Mouse (Mus musculus) lung, postnatal 25 days (tissue): ENCODE measurements at regions not wholly inside any gene's neighbourhood (a gene's known extent, or its start where the extent isn't known, plus 50 kb on each side); places are given as distances from the start of the nearest gene placed in this dataset.

Experiments used
- DNase-seq: peaks from one replicate; pipeline ENCODE4 v3.0.0; 2022; ENCODE audit warnings: low spot score

GRCm38 (mm10) chr11:79881812-79882211 is 80.4 kb downstream of the Utp6 start:
- no peak for DNase-seq

GRCm38 (mm10) chr11:79878091-79878490 is 84.1 kb downstream of the Utp6 start:
- peak; percentile 77 for DNase-seq

DNA sequence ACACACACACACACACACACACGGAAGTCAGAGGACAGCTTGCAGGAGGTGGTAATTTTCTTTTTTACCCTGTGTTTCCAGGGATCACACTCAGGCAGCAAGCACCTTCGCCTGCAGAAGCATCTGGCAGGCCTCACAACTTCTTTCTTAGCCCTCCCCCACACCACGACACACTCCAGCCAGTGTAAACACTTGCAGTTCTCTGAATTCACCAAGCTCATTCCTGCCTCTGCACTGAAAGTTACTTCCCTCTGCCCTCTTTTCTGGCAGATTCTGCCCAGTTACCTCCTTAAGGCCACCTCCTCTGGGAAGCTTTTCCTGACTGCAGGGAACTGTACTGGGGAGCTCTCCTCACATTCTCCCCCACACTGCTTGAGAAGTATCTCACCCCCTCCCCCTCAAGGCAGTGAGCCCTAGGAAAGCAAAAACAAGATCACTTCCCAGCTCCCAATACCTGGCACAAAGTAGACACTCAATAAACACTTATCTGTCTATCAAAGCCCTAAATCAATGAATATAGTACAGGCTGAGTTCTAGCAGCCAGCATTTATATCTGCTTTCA is 84.9 kb downstream of the Utp6 start:
- peak; percentile 79 for DNase-seq

DNA sequence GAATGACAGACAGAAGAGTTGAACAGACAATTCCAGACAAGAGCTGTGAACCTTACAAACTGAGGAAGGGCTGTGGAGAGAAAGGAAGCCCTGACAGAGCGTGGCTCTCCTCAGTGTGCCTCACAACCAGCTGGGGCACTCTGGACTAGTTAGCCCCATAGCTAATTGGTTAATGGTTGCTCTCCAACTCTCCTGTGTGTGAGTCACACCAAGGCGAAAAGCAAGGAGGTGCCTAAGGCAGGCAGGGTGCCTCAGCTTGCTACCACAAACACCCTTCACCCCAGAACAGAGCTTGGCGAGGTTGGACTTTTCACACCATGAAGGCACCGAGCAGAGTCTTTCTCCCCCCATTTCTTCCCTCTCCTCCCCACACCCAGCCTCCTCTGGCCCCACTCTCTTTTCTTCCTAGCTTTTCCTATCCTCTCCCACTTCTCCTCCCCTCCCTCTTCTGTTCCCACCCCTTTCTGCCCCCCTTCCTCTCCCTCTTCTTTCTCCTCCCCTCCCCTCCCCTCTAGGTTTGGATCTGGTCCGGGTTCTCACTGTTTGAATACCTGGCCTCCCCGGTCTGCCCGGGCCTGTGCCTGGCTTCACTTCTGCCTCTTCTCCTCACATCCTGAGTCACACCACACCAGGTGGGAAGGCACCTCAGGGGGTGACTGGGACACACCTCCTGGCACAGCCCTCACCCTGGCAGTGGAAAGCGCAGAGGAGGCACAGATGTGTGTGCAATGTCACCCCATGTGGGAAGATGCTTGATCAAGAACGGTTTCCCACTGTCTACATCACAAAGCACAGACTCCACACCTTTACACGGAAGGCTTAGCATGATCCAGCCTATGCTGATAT is 90.2 kb downstream of the Utp6 start:
- DNase-seq: peak; percentile 36

DNA sequence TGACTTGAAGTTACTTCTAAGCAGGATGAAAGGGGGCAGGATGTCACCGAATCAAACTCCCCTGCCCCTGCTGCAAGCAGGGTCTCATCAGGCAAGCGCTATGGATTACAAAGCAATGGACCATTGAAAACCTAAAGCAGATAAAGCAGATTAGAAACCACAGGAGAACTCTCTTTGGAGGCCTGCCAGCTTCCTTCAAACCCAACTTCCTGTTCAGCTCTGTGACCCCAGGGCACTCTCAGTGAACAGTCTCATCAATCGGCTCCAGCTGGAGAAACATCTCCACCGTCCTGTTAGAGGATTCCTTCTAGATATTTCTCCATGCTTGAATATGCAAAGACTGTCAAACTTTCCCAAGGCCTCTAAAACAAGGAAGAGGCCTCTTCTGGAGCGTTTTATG is 92.0 kb downstream of the Utp6 start:
- peak; percentile 58 for DNase-seq

DNA sequence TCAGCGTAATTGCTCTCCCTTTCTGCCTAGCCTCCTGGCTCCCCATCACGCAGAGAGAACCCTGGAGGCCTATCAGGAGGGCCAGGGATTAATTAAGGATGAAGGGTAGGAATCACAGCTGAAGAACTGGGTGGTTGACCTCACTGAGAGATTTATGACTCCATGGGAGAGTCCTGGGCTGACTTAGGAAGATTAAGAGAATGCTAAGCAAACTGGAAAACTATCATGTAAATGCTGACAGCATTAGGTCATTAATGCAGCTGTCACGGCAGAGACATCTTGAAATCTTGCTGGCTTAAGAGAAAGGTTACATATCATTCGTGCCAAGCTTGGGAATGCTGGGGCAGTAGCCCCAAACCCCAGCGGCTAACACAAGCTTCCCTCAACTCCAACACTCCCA is 93.2 kb downstream of the Utp6 start:
- DNase-seq: no peak

DNA sequence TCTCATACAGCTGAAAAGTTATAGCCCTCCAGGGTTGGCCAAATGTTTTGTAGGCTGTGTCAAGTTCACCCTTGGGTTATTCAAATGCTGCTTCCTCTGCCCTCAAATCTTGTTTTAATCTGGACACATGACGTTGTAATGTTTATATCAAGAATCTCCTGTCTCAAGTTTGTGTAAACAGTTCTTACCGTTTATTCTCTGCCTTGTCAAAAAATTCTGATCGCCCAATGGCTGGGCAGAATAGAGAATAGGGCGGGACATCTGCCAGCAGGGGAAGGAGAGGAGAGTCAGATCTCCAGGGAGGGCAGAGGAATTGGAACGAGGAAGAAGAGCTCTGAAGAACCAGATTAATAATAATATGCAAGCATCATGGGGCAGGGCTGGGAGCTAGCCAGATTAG is 97.4 kb downstream of the Utp6 start:
- DNase-seq: peak; percentile 81

- DNase-seq: no peak
These were observed 98.6 kb downstream of the Utp6 start for GRCm38 (mm10) chr11:79863487-79864175.

DNA sequence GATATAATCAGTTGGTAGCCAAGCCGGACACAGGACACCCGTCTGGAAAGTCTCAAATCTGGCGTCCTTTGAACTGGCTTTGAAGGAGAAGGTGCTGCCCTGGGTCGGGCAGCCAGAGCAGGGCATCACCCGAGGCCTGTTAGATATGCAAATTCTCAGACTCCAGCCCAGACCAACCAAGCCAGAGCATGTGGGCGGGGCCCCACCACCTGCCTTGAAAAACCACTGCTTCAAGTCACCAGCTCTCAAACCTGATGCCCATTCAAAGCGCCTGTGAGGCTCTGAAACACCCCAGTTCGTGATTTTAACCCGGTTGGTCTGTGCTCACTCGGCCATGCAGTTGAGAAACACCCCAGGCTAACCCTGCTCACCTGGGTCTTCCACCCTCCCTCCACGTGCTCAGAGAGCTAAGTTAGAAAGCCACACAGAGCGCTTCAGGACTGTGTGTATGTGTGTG is 101.6 kb downstream of the Utp6 start:
- DNase-seq: no peak

- no peak for DNase-seq
These were observed 105.8 kb downstream of the Utp6 start for GRCm38 (mm10) chr11:79856376-79856775.

- DNase-seq: no peak
These were observed 112.6 kb downstream of the Utp6 start for GRCm38 (mm10) chr11:79849545-79849944.

GRCm38 (mm10) chr11:79844436-79844835 is 117.8 kb downstream of the Utp6 start:
- DNase-seq: no peak

- no peak for DNase-seq
These were observed 119.2 kb downstream of the Utp6 start for GRCm38 (mm10) chr11:79843021-79843420.

DNA sequence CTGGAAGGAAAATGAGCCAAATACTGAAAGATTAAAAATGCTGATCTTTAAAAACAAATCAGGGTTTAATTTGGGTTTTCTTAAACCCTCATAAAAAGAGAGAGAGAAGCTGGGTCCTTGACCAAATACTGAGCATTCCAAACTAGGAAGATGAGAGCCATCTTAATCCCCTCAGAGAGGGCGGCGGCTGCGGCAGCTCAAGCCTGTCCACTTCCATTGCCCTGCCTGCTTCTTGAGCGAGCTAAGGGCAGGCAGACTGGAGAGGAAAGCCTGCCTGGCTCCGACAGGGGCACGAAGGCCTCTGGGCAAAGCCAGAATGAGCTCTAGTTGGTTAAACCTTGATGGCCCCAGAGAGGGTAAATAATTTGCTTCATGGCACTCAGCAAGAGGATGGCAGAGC is 122.2 kb downstream of the Utp6 start:
- no peak for DNase-seq

GRCm38 (mm10) chr11:79838051-79838450 is 124.1 kb downstream of the Utp6 start:
- DNase-seq: no peak

DNA sequence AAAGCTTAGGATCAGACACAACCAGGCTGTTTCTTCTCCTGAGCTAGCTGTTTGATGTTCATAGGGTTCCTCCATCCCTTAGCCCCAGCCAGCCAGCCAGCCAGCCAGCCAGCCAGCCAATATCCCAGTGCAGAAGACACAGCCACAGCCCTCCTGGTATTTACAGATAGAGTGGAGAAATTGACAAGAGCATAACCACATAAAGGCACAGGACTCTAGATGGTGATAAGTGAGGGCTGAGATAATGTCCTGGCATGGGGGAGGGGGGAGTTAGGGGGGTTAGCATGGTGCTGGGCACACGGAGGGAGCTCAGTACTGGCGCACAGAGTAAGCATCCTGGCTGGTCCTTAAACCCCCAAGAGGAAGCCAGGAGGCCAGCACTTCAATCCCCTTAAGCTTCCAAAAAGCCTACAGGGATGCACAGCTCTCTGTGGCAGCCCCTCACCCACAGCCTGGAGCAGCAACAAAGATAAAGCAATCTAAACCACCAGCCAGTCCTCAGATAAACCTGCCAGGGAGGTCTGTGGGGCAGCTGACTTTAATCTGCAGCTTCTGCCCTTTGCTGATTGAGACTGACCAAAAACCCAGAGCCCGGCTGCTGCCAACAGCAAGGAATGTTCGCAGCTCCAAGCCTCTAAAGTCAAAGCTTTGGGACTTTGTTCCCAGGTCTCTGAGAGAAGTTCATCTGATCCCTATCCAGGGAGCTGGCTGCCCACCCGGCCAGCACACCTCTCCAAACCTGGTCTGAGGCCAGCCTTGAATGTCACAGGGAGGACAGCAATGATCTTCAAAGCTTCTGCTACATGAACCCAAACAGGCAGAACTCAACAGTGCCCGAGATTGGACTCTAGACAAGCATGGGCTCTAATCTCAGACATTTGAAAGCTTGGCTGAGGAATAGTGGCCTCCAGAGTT is 124.9 kb downstream of the Utp6 start:
- no peak for DNase-seq

DNA sequence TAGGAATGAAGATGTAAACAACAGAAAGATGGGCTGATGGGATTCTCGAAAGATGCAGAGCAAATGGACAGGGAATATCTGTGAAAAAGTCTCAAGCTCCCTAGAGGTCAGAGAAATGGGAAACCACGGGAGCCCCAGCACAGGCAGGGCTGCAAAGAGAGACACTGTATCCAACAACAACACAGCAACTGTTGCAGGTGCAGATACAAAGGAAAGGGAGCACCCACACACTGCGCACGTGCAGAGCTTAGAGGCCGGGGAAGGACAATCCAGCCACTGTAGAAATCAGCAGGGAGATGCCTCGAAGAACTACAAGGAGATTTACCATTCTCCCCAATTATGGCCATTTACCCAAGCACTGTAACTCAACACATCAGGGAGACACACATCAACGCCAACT is 126.3 kb downstream of the Utp6 start:
- no peak for DNase-seq

- no peak for DNase-seq
These were observed 128.4 kb downstream of the Utp6 start for GRCm38 (mm10) chr11:79833817-79834216.

- DNase-seq: peak; percentile 13
These were observed 130.4 kb downstream of the Utp6 start for GRCm38 (mm10) chr11:79831591-79832320.

DNA sequence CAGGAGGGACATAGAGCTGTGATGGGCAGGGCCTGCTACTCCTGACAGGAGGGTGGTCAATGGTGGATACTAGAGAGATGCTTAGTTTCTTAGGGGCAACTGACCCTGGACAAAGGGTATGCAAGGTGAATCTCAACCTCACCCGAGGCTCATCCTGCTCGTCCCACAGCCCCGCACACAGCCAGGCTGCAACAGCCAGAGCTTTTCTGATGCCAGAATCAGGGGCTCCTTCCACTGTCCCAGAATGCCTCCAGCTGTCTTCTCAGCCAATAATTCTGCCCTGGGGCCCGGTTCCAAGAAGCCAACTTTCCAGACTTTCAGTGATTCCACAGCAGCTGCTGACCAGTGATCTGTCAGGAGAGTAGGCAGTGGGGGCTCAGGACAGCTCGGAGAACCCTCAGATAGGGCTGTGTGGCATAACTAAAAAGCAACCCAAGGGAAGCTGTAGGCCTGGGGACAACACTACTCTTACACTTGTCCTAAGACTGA is 131.6 kb downstream of the Utp6 start:
- DNase-seq: no peak

DNA sequence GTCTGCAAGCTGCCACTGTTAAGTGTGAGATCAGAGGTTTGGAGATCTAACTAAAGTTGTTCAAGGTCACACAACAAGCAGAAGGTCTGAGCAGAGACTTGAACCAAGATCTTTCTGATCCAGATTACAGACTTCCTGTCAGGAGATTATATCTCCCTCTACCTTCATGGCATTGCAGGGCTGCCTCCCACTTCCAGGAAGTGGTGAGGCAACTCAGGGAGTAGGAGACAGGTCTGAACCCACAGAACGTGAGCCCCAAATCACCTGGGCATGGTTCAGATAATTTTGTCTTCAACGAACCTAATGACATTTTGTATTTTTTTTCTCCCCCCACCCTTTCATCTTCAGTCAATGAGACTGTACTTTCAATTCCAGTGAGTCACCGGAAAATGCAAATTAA is 135.2 kb downstream of the Utp6 start:
- no peak for DNase-seq
